Mouse (Mus musculus) erythroid progenitor cell, adult 5-6 weeks (primary cell): ENCODE measurements around the gene Zfp618. TPM values are rescaled to one million over a fixed set of nuclear protein-coding genes. Genes with fewer than 3 reads are reported as not detected.

Experiments
- ATAC-seq: replicated peaks from 2 replicates; pipeline ENCODE4 v1.8.0; 2016; ENCODE audit warnings: moderate number of reproducible peaks, mild to moderate bottlenecking, moderate TSS enrichment, inconsistent platforms; ENCODE audit not compliant: poor library complexity, low FRiP score, severe bottlenecking
- total RNA-seq, 2 experiments: library from RNA; stranded (forward) in 1 of 2; stranded (reverse) in 1 of 2; fragments of 150-400 nt in 1 of 2; fragments of 186-747, 209-891 nt in 1 of 2; gene quantifications; 2 replicates each; pipeline versions ENCODE4 v1.2.3 to v1.2.4; 2015 to 2017; ENCODE audit warnings: low replicate concordance in 2 of 2

Gene Zfp618
- total RNA-seq, 2 experiments from 2014 or later = not detected

GRCm38 (mm10) chr4:62997606-62998005 lies 32.2 kb downstream of the Zfp618 start:
- no peak for ATAC-seq

GRCm38 (mm10) chr4:62998431-62998835 lies 33.1 kb downstream of the Zfp618 start:
- no peak for ATAC-seq

GRCm38 (mm10) chr4:62998908-62999307 lies 33.5 kb downstream of the Zfp618 start:
- no peak for ATAC-seq

GRCm38 (mm10) chr4:62999321-62999720 lies 33.9 kb downstream of the Zfp618 start:
- ATAC-seq = no peak

GRCm38 (mm10) chr4:62999916-63000315 lies 34.5 kb downstream of the Zfp618 start:
- no peak for ATAC-seq

- ATAC-seq = no peak
Measured at GRCm38 (mm10) chr4:63000316-63001055, 35.1 kb downstream of the Zfp618 start.

- ATAC-seq = no peak
Measured at GRCm38 (mm10) chr4:63002386-63002785, 37.0 kb downstream of the Zfp618 start.

GRCm38 (mm10) chr4:63004519-63004918 lies 39.1 kb downstream of the Zfp618 start:
- ATAC-seq = no peak

GRCm38 (mm10) chr4:63005446-63006185 lies 40.2 kb downstream of the Zfp618 start:
- no peak for ATAC-seq

GRCm38 (mm10) chr4:63006198-63007155 lies 41.1 kb downstream of the Zfp618 start:
- ATAC-seq = no peak

GRCm38 (mm10) chr4:63008206-63008605 lies 42.8 kb downstream of the Zfp618 start:
- ATAC-seq = no peak

- ATAC-seq = no peak
Measured at GRCm38 (mm10) chr4:63008822-63009221, 43.4 kb downstream of the Zfp618 start.

GRCm38 (mm10) chr4:63009821-63010220 lies 44.4 kb downstream of the Zfp618 start:
- ATAC-seq = no peak

GRCm38 (mm10) chr4:63010226-63010625 lies 44.9 kb downstream of the Zfp618 start:
- ATAC-seq = no peak

- no peak for ATAC-seq
Measured at GRCm38 (mm10) chr4:63018616-63019015, 53.2 kb downstream of the Zfp618 start.

GRCm38 (mm10) chr4:63019428-63019858 lies 54.1 kb downstream of the Zfp618 start:
- no peak for ATAC-seq

GRCm38 (mm10) chr4:63021034-63021700 lies 55.8 kb downstream of the Zfp618 start:
- ATAC-seq = no peak

- no peak for ATAC-seq
Measured at GRCm38 (mm10) chr4:63023465-63023864, 58.1 kb downstream of the Zfp618 start.

GRCm38 (mm10) chr4:63024098-63024497 lies 58.7 kb downstream of the Zfp618 start:
- no peak for ATAC-seq
